Mouse (Mus musculus): ENCODE measurements around the gene Atp1b1.

DNA sequence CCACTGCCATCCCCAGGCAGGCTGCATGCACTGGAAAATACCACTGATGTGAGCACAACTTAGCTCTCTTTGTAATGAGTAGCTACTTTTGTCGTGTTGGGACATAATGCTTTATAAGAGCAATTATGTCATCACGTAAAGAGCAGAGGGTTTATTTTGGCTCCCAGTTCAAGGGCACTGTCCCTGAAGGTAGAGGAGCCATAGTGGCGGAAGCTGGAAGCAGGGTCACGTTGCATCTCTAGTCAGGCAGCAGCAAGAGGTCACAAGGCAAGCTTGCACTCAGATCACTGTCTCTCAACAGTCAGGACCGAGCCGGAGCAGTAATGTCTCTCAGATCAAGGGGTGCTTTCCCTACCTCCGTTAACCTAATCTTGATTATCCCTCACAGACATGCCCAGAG lies 30.4 kb downstream of the Atp1b1 start:
- TF ChIP-seq POLR2A (IDR thresholded peaks at IDR 0.05; ENCODE audit: low read depth, low read length) (no peak), CTCF (conservative IDR thresholded peaks at IDR 0.05; ENCODE audit: insufficient read depth, insufficient read length, low read depth, low read length) (no peak)

Data from kidney, adult 2 months (tissue).